Mouse (Mus musculus) kidney, embryonic 16.5 days (tissue): ENCODE data around the gene Gm36210. TPM values are rescaled to one million over a fixed set of nuclear protein-coding genes. Genes with fewer than 3 reads are reported as not detected.
"Not testable (repeated sequence)": the region's sequence is repeated elsewhere in the genome, so short reads cannot be mapped to it uniquely, and the experiment has no call there.

Source experiments
- ATAC-seq: fragments of 200-750 bp; cut with Nextera tagmentation; 2 replicates; pipeline ENCODE4 v1.8.0; 2017; ENCODE audit warnings: moderate TSS enrichment; ENCODE audit not compliant: low FRiP score, low TSS enrichment
- H3K27ac ChIP-seq: fragments of 300-500 bp; sonication (generic); 2 replicates; pipeline ENCODE4 v1.5.1; 2014; ENCODE audit warnings: low read length
- H3K27me3 ChIP-seq: fragments of 300-500 bp; sonication (generic); 2 replicates; pipeline ENCODE4 v1.6.1; 2014; ENCODE audit warnings: low read length, control low read depth, mixed read lengths; ENCODE audit not compliant: insufficient read depth
- H3K36me3 ChIP-seq: fragments of 300-500 bp; sonication (generic); 2 replicates; pipeline ENCODE4 v1.6.1; 2014; ENCODE audit warnings: low read length, control low read depth, mixed read lengths; ENCODE audit not compliant: insufficient read depth
- H3K4me1 ChIP-seq: fragments of 300-500 bp; sonication (generic); 2 replicates; pipeline ENCODE4 v1.6.1; 2014; ENCODE audit warnings: low read length, control low read depth, mixed read lengths; ENCODE audit not compliant: insufficient read depth
- H3K4me2 ChIP-seq: fragments of 300-500 bp; sonication (generic); replicated peaks from 2 replicates; pipeline ENCODE4 v1.6.1; 2014; ENCODE audit warnings: low read depth, low read length
- H3K4me3 ChIP-seq: fragments of 300-500 bp; sonication (generic); 2 replicates; pipeline ENCODE4 v1.5.1; 2014; ENCODE audit warnings: mild to moderate bottlenecking, low read length
- H3K9ac ChIP-seq: fragments of 300-500 bp; sonication (generic); replicated peaks from 2 replicates; pipeline ENCODE4 v1.6.1; 2014; ENCODE audit warnings: low read length
- H3K9me3 ChIP-seq: fragments of 300-500 bp; sonication (generic); 2 replicates; pipeline ENCODE4 v1.6.1; 2016; ENCODE audit warnings: low read length, control low read depth
- WGBS: fragments of 180-500 bp; shearing (Covaris S2); extraction: QIAGEN DNeasy Blood & Tissue Kit; methylation state at CpG from one replicate; pipeline ENCODE4 v1.1.7; 2014; 5-methylcytosine and 5-hydroxymethylcytosine counted together
- polyA plus RNA-seq: library from polyadenylated mRNA; unstranded; fragments of >200 nt; fragmentation: Nextera tagmentation; extraction: Ambion mirVana; gene quantifications from 2 replicates; pipeline ENCODE4 v1.2.1, GENCODE M21; 2015

The Gm36210 gene
- polyA plus RNA-seq, 1 experiment from 2014 or later = not detected

DNA sequence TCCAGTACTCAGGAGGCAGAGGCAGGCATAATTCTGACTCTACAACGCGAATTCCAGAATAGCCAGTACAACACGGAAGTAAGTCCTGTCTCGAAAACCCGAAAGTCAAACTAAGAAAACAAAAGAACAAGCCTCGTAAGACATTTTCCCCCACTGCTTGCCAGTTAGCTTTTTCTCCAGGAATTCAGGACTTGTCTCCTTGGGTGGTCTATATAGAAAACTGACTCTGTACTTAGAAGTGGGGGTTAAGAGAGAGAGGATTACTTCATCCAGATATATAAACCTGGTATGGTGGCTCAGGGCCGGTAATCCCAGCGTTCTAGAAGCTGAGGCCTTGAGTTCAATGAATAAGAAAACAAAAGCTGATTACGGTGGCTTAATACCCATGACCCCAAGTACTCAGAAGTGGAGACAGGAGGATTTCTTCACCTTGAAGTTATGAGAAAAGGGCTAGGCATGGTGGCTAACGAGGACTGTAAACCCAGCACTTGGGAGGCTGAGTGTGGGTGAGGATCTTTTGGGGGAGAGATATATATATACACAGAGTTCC is 39.6 kb downstream of the Gm36210 start:
- Histone ChIP-seq H3K36me3 (no peaks in the 10 kb centered on the region), H3K27ac (peak overlapping the region; percentile 52; the same call in 1 of the 2 replicates), H3K4me1 (peaks cover 5% of the 10 kb centered on the region), H3K9me3 (no peaks in the 10 kb centered on the region), H3K4me3 (peak overlapping the region; percentile 55), H3K27me3 (no peaks in the 10 kb centered on the region), H3K4me2 (peak overlapping the region; percentile 60), H3K9ac (peak overlapping the region; percentile 65)
- no peak for ATAC-seq
- WGBS = 48% methylated on average over 10 of the region's 10 CpGs

DNA sequence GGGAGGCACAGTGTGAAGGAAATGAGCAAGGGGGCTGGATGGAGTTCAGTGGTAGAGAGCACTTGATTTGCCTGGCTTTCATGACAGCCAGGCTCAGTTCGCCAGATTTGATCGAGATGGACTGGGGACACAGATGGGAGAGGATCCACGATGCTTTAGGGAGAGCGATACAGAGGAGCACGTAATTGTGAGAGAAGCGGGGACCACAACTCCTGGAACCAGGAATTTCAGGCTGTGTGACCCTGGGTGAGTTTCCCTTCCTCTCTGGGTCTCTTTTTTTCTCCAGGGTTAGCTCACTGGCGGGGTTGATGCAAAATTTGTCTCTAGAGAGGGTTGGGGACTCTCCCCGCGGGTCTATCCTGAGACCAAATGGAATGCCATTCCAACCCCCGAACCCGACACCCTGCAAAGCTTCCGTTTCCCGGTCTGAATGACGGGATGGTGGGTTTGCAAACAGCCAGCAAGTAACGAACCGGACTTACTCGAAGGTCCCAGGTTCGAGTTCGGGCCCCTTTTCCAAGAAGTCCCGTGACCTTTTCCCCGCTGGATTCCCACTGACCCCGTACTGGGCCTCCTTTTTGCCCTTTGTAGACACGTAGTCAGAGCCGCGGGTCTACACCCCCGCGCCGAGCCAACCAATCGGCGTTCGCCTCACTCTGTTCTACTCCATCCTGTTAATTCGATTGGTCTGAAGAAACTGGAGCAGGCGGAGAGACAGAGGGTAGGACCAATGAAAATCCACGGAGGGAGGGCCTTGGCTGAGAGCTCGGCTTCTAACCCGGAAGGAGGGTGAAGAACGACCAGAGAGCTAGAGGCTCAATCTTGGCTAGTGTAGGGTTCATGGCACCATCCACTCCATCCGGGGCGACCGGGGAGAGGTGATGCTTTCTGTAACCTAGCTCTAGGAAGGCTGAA is 40.5 kb downstream of the Gm36210 start:
- no peaks in the 10 kb centered on the region for H3K9me3 ChIP-seq
- peak overlapping the region; percentile 52; the same call in 1 of the 2 replicates for H3K27ac ChIP-seq
- H3K27me3 ChIP-seq = no peaks in the 10 kb centered on the region
- peaks cover 5% of the 10 kb centered on the region for H3K4me1 ChIP-seq
- H3K36me3 ChIP-seq = no peaks in the 10 kb centered on the region
- H3K4me3 ChIP-seq = peak overlapping the region; percentile 55
- H3K4me2 ChIP-seq = peak overlapping the region; percentile 60
- WGBS = 3% methylated on average over 40 of the region's 40 CpGs
- peak overlapping the region; percentile 73 for H3K9ac ChIP-seq
- ATAC-seq = peak; percentile 100

DNA sequence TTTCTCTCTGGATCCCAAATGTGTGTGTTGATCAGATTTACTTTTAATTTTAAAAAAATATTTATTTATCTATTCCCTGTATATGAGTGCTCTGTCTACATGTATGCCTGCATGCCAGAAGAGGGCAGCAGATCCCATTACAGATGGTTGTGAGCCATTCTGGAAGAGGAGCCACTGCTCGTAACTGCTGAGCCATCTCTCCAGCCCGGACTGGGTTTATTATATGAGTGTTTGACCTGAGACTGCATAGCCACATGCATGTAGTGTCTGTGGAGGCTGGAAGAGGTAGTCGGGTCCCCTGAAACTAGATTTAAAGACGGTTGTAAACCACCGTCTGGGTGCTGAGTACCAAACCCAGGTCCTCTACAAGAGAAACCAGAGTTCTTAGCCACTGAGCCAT is 41.2 kb downstream of the Gm36210 start:
- Histone ChIP-seq H3K9ac (no peak overlapping the region), H3K9me3 (no peaks in the 10 kb centered on the region), H3K27ac (no peak overlapping the region), H3K4me2 (peak overlapping the region; percentile 60), H3K36me3 (no peaks in the 10 kb centered on the region), H3K4me1 (peaks cover 5% of the 10 kb centered on the region), H3K4me3 (peak overlapping the region; percentile 55), H3K27me3 (no peaks in the 10 kb centered on the region)
- ATAC-seq = no peak
- 69% methylated on average over 5 of the region's 5 CpGs for WGBS

DNA sequence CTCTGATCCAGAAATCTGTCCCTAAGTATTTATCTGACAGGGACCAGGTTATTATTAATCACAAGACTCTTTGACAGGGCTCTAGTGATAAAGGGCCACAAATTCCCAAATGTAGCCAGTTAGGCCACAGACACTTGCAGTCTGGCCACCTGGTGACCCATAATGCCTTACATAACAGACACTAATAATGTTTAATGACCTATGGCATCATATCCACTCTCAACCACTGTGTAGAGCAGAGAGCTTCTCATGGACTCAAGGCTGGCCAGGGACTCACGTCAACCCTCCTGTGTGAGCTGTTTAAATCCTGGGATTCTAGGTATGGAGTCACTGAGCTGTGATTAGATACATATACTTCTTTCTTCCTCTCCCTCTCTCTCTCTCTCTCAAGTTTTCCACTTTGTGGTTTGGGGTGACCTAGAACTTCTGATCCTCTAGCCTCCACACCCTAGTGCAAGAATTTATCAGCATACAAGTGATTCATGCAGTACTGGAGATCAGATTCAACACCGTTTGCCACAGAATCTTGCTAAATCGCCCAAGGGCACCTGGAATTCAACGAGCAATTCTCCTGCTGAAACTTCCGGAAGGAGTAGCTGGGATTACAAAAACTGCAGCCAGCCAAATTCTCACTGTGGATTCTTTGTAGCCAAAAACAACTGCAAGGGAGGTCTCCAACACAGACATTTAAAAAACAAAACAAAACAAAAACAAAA is 42.0 kb downstream of the Gm36210 start:
- H3K27ac ChIP-seq = no peak overlapping the region

DNA sequence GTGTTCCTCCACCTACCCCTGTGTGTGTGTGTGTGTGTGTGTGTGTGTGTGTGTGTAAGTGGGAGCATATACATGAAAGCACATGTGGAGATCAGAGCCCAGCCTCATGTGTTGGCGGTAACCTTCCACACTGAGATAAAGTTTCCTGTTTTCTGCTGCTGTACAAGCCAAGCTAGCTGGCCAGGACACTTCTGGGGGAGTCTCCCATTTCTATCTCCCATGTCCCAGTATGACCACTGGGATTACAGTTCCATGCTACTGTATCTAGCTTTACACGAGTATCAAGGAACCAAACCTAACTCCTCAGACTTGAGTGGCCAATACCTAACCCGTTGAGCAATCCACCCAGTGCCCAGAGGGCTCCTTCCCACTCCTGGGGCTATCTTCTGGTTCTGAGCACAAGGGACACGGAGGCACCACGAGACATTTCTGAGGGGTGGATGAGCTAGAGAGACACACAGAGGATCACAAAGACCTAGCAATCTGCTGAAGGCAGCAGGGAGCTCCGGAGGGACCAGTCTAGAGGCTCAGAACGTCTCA is 42.7 kb downstream of the Gm36210 start:
- no peak overlapping the region for H3K27ac ChIP-seq
- no peak overlapping the region for H3K4me2 ChIP-seq
- H3K9me3 ChIP-seq = no peaks in the 10 kb centered on the region
- H3K27me3 ChIP-seq = no peaks in the 10 kb centered on the region
- no peak overlapping the region for H3K4me3 ChIP-seq
- ATAC-seq = no peak
- H3K4me1 ChIP-seq = peaks cover 5% of the 10 kb centered on the region
- WGBS = 80% methylated on average over 7 of the region's 7 CpGs
- no peak overlapping the region for H3K9ac ChIP-seq
- no peaks in the 10 kb centered on the region for H3K36me3 ChIP-seq

More for the DNA sequence above, 42.0 kb downstream of the Gm36210 start:
- Histone ChIP-seq H3K4me2 (no peak overlapping the region), H3K4me1 (peaks cover 5% of the 10 kb centered on the region), H3K27me3 (no peaks in the 10 kb centered on the region), H3K36me3 (no peaks in the 10 kb centered on the region), H3K9ac (no peak overlapping the region), H3K4me3 (no peak overlapping the region), H3K9me3 (no peaks in the 10 kb centered on the region)
- 73% methylated on average over 5 of the region's 5 CpGs for WGBS
- no peak for ATAC-seq

DNA sequence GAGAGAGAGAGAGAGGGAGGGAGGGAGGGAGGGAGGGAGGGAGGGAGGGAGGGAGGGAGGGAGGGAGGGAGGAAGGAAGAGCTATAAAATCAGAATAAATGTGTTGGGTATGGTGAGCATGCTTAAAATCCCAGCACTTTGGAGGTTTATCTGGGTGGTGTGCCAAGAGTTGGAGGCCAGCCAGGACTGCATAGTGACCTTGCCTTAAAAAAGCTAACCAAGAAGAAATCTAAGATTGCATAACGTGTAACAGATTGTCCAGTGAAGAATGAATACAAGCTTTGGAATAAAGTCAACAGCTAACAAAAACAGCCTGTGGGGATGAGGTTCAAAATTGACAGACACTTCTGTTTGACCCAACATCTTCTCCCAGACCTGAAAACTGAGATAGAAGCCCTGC is 43.3 kb downstream of the Gm36210 start:
- Histone ChIP-seq H3K27me3 (no peaks in the 10 kb centered on the region), H3K9ac (no peak overlapping the region), H3K36me3 (no peaks in the 10 kb centered on the region), H3K4me3 (no peak overlapping the region), H3K4me2 (no peak overlapping the region), H3K9me3 (no peaks in the 10 kb centered on the region), H3K27ac (no peak overlapping the region), H3K4me1 (peaks cover 5% of the 10 kb centered on the region)
- WGBS = 18% methylated on average over 1 of the region's 1 CpGs
- ATAC-seq = no peak

DNA sequence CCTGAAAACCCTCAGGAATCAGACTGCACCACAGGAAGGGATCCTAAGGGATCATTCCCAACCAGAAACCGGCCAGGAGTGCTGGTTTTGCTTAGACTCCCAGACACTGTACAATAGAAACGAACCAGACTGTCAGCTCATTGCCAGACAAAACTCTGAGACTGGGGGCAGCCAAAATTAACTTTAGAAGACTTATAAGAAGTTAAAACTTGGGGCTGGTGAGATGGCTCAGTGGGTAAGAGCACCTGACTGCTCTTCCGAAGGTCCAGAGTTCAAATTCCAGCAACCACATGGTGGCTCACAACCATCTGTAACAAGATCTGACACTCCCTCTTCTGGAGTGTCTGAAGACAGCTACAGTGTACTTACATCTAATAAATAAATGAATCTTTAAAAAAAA is 45.4 kb downstream of the Gm36210 start:
- H3K9ac ChIP-seq, H3K4me2 ChIP-seq, H3K36me3 ChIP-seq, ATAC-seq, H3K9me3 ChIP-seq, H3K4me3 ChIP-seq, H3K27me3 ChIP-seq, H3K4me1 ChIP-seq: not testable (repeated sequence)
- 72% methylated on average over 3 of the region's 3 CpGs for WGBS
- peak overlapping the region; percentile 5; the same call in 1 of the 2 replicates for H3K27ac ChIP-seq

DNA sequence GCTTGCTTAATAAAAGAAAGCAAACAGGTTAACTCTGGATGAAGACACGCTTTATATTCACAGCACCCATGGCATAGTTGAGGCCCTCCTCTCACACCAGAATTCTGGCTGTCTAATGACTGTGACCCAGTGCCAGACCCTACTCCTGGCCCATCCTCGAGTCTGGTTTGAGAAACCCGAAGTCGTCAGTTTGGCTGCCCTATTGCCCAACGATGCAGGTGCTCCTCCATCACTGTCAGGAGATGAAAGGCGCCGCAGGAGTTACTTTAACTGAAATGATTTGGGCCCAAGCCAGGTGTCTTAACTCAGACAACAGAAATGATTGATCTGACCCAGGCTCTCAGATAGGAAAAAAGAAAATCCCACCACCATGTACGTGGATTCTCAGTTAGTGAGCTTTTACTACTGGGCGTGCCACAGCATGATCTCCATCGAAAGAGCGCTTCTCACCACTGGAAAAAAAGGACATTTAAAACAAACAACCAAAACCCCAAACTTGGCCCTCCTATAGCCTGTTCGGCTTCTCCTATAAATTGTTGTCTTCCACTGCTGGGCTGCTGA is 46.8 kb downstream of the Gm36210 start:
- Histone ChIP-seq H3K4me3 (no peak overlapping the region), H3K4me2 (no peak overlapping the region), H3K27ac (no peak overlapping the region), H3K9ac (no peak overlapping the region), H3K9me3 (no peaks in the 10 kb centered on the region), H3K4me1 (no peaks in the 10 kb centered on the region), H3K36me3 (no peaks in the 10 kb centered on the region), H3K27me3 (no peaks in the 10 kb centered on the region)
- 59% methylated on average over 12 of the region's 12 CpGs for WGBS
- ATAC-seq = no peak

DNA sequence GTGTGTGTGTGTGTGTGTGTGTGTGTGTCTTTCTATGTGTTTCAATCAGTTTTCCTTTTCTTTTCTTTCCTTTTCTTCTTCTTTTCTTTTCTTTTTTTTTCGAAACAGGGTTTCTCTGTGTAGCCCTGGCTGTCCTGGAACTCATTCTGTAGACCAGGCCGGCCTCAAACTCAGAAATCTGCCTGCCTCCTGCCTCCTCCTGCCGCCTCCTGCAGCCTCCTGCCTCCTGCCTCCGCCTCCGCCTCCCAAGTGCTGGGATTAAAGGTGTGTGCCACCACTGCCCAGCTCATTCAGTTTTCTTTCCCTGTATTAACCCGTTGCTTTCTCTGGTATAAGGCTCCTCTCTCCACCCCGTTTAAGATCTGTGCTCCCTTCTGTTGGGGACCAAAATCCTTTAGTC is 49.0 kb downstream of the Gm36210 start:
- Histone ChIP-seq H3K36me3 (no peaks in the 10 kb centered on the region), H3K27ac (no peak overlapping the region), H3K4me2 (no peak overlapping the region), H3K27me3 (no peaks in the 10 kb centered on the region), H3K4me1 (no peaks in the 10 kb centered on the region), H3K9ac (no peak overlapping the region), H3K4me3 (no peak overlapping the region), H3K9me3 (no peaks in the 10 kb centered on the region)
- 67% methylated on average over 7 of the region's 7 CpGs for WGBS
- ATAC-seq = no peak
